Mouse (Mus musculus) spleen, adult 2 months (tissue): Measurements from ENCODE around the gene Wfdc1.

ENCODE experiments used
- CTCF ChIP-seq: fragments of 200-500 bp; IDR thresholded peaks from 2 replicates; pipeline ENCODE4 v1.5.1; 2011; ENCODE audit warnings: mild to moderate bottlenecking, inconsistent platforms; ENCODE audit not compliant: insufficient read depth, insufficient read length, insufficient replicate concordance; ENCODE audit errors: extremely low read depth
- POLR2A ChIP-seq: fragments of 200-500 bp; IDR thresholded peaks from 2 replicates; pipeline ENCODE4 v1.6.1; 2011; ENCODE audit warnings: low read depth, low read length, inconsistent platforms

DNA sequence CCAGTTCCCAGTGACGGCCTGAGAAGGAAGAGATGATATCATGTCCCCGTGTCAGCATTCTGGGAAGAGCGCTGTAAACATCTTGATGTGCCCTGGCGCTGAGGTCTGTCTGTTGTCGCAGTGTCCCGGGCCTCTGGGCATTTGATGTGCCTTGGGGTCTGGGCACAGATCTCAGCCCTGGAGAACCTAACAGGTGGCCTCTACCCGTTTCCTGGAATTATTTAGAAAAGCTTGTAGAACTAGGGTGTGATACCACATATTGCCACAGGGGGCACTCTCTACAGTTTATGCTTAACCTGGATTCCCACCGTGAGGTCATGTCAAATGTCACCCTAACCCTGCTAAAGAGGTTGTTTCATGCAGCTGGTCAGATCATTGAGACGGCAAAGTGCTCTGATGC, 51.6 kb downstream of the Wfdc1 start:
- TF ChIP-seq CTCF (peak; percentile 5; the same call in 1 of the 2 replicates), POLR2A (no peak)
